Mouse (Mus musculus) myocyte (in vitro differentiated cells): ENCODE results near the gene Aifm1.

Experiments used
- REST ChIP-seq: IDR thresholded peaks from one replicate; pipeline ENCODE4 v1.6.1; 2011; ENCODE audit warnings: mild to moderate bottlenecking, control low read depth, moderate library complexity; ENCODE audit not compliant: insufficient read depth, insufficient read length
- TCF12 ChIP-seq: IDR thresholded peaks from one replicate; pipeline ENCODE4 v1.6.1; 2011; ENCODE audit warnings: mild to moderate bottlenecking, control low read depth; ENCODE audit not compliant: poor library complexity, insufficient read depth, severe bottlenecking

GRCm38 (mm10) chrX:48493763-48494162 is 19.6 kb downstream of the Aifm1 start:
- TF ChIP-seq TCF12: no peak
- no peak for TF ChIP-seq REST
